Mouse (Mus musculus) activated CD4-positive, CD25-positive, alpha-beta regulatory T cell, adult 4 months (primary cell): ENCODE measurements around the gene Castor2. TPM values are rescaled to one million over a fixed set of nuclear protein-coding genes. Genes with fewer than 3 reads are reported as not detected.

Experiments used
- ATAC-seq: one replicate; pipeline ENCODE4 v1.8.0; 2017
- polyA plus RNA-seq, 2 experiments: library from polyadenylated mRNA; unstranded; fragments of 100-300 nt; shearing (Covaris generic); gene quantifications; one replicate each; pipeline ENCODE4 v1.2.1; 2017

Castor2 gene
- polyA plus RNA-seq, result 1 to 10 TPM; 4.3 to 4.6 TPM

DNA sequence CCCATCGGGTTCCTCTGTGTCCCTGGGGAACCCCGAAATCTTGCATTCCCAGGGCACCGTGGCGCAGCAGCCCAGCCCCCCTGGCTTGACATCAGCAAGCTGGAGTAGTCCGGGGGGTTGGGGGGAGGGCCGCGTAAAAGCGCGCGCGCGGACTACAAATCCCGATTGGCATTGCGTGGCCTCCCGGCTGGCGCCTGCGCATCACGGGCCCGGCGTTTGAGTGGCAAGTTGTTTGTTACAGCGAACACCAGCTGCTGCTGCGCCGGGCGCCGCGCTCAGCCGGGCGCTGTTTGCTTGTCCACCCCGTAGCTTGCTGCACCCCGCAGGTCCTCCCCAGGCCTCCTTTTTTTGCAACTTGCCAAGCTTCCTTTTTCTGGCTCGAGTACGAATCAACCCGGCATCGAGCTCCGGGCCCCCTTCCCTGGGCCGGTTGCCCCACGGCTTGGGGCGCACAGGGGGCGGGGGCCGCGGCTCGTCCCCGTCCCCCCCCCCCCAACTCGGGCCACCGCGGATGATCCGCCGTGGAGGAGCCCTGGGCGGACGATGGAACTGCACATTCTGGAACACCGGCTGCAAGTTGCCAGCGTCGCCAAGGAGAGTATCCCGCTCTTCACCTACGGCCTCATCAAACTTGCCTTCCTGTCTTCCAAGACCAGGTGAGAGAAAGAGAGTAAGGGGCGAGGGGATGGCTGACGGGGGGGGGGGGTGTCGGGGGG, at the start of gene Castor2:
TSS of gene Castor2 (plus strand) at position 216 of the 716 bp plus-strand sequence.
- peak; percentile 84 for ATAC-seq

DNA sequence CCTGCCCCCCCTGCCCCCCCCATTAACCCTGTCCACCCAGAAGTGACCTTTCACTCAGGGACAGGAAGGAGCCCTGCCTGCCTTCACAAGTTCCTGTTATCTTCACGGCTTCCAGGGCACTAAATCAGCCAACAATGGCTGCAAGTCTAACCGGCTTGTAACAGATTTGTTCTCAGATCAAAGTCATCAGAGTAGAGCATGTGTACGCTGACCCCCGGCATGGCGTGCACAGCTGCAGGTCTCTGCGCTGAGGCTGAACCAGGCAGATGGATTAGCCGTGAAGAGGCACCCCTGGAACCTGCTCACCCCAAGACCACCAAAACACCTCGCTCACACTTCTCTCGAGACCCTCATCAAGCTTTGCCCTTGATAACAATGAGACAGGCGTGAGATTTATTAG, 48.8 kb upstream of the Castor2 start:
- ATAC-seq, result no peak

DNA sequence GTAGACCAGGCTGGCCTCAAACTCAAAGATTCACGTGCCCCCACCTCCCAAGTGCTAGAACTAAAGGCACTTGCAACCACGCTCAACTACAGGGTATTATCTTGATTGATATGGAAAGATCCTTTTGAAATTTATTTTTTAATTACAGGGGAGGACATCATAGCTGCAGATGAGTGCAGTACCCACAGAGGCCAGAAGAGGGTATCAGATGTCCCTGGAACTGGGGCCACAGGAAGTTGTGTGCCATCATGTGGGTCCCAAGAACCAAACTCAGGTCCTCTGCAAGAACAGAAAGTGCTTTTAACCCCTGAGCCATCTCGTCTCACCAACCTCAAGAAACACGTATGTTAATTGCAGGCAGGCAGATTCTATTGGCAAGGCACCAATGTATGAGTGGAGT, 46.9 kb upstream of the Castor2 start:
- no peak for ATAC-seq

DNA sequence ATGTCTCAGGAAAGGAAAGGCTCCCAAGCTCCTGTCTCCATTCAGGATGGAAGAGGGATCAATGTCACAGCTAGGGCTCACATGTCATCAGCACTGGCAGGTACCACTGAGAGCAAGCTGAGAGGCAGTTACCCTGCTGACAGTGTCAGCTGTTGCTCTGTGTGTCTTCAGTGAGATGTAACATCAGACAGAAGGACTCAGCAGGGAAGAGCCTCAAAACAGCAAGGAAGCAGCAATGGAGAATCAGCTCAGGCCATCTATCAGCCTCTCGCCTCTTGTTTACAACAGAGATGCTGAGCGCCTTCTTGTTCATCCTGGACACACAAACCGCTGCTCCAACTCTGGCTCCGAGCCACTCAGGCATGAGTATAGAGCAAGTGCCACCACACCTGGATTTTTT, 45.0 kb upstream of the Castor2 start:
- no peak for ATAC-seq

DNA sequence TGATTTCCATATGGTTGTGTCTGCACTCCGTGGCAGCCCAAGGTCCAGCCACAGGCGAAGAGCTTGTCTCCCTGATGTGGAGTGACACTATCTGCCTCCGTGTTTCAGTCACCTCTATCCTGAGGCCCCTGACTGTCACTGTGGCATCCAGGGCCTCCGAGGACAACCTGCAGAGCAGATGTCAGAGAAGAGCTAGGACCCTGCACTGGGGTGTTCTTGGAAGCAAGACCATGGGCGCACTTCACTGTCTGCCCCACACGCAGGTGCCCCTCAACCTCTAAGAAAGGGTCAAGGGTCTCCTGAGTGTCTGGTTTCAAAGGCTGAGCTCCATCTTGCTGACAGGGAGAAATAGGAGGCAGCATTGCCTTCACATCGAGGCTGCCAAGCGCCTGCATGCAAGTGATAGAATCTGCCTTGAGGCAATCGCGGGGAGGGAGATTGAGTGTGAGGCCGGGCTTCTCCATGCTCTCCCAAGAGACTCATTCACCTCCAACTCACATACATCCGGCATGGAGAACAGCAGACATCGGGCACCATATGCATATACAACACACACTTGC, 40.6 kb upstream of the Castor2 start:
- no peak for ATAC-seq

DNA sequence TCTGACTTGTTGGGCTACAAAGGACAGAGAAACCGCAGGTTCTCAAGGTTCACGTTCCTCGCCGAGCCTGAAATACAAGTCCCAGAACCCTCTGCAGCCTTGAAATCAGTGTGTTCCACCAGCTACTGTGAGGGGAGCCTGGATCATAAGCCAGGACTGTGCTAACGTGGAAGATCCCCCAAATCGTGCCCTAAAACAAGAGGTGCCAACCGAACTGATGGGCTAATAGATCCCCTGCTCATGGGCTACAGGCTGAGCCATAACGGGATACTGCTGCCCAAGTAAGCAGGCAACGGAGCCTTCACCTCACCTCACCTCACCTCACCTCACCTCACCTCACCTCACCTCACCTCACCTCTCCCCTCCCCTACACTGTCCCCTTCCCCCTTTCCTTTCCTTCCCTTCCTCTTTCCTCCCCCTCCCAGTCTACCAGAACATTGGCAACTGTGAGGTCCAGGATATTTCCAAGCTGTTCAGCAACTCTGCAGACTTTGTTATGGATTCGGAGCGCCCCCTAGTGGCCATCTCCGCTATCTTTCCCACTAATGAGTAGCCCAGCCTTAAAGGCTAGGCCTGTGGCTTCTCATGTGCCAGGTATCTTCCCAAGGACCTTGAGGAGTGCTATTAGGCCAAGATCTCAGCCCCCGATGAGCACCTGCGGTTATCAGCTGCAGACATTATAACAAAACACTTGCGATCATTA, 36.0 kb upstream of the Castor2 start:
- no peak for ATAC-seq

DNA sequence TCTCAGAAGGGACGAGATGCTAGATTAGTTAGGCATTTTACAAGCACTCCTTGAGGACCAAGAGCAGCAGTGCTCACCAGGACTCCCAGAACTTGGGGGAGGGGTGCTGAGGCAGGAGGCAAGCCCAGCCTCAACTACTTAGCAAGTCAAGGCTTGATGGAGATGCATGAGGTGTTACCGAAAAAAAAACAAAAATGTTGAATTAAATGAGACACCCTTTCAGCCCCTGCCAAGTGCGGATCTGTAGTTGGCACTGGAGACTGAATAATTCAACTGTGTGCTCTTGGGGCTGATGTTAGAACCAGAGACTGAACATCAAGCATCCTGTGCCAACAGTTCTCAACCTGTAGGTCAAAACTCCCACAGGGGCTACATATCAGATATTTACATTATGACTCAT, 33.2 kb upstream of the Castor2 start:
- ATAC-seq, result no peak

DNA sequence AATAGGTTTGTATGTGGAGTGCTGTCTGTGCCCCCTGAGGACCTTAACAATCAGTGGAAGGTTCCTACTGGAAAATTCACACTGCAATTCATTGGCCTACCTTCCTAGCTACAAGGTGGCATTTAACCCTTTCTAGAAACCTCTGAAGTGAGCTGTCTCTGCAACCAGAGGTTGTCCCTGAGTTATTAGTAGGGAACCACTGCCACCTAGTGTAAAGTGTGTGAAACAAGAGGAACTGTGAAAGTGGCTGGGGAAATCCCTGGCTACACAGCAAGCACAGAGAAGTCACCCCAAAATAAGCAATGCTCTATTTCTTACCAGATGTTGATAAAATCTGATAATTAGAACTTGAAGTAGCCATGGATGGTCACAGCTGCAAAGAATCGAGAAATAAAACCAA, 31.6 kb upstream of the Castor2 start:
- no peak for ATAC-seq

DNA sequence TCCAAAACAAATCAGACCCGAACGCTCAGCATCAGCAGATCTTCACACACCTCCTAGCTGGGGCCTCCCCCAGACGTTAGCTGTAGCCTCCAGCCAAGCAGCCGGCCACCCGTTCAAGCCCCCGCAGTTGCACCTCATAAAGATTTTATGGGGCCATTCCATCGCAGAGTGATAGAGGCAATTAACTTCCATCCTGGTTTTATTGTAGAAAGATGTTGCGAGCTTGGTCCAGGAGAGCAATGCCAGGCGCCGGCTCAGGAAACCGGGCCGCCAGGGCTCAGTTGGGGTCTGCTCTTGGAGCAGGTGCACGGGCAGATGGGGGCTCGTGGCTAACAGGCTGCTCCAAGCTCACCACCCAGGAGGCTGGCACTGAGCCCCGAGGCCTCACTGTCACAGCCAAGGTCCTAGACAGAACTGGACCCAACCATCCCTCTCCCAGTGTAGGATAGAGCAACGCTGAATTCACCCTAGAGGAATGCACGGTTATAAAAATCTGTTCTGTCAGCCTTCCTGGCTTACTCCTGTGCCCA, 25.9 kb upstream of the Castor2 start:
- no peak for ATAC-seq

DNA sequence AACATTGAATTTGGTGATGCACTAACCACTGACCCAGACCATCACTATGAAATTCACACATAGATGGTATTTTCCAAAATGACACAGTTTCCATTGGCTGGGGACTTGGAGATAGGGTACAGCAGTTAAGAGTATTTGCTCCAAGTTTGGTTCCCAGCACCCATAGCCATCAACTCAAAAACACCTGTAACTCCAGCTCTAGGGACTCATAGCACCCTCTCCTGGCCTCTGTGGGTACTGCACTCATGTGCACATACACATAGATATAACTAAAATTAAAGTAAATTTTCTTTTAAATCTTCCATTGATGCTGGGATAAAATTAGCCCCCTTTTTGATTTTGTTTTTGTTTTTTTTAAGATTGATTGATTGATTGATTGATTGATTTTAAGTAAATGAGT, 25.1 kb upstream of the Castor2 start:
- ATAC-seq, result no peak

DNA sequence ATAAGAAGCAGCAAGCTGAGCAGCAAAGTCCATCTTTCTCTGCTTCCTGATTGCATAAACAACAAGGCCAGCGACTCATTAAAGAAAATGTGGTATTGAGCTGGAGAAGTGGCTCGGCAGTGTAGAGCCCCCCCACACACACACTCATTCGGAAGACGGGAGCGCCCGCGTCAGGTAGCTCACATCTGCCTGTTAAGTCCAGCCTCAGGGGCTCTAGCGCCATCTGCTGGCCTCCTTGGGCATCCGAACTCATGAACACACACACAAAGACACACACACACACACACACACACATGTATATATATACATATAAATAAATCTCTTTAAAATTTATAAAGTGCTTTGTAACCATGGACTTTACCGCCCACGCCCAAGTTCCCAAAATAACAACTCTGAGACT, 23.3 kb upstream of the Castor2 start:
- no peak for ATAC-seq

DNA sequence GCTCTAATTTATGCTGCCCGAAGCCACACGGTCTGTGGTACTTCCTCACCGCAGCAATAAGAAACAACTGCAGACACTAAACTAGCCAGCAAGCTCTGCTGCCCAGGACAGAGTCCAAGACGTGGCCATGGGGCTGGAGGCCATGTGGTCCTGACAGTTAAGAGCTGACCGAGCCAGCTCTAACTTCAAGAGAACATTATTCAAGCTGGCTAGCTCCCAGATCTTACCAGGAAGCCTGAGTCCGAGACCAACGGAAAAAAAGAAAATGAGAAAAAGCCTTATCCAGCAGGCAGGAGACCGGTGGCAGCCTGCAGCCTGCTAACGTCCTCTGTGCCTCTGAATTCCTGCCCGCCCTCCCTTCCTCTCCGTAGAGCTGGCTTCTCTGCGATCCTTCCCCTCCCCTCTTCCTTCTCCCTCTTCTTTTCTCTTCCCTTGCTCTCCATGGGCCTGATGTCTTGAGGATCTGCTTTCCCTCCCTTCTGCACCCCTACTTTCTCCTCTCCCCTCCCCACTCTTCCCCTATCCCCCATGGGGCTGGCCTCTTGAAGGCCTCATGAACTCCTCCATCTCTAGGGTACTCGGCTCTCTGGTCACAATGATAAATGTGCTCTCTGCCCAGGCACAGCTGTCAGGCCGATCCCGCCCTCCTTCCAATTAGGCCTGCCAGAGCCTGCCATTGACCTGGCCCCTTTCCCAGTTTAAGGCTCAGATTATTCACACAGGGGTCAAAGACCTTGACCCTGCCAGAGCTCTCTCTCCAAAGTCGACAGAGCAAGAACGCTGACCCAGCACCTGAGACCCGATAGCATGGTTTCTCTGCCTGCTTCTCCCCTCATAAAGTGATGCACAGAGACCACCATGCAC, 18.6 kb upstream of the Castor2 start:
- no peak for ATAC-seq

DNA sequence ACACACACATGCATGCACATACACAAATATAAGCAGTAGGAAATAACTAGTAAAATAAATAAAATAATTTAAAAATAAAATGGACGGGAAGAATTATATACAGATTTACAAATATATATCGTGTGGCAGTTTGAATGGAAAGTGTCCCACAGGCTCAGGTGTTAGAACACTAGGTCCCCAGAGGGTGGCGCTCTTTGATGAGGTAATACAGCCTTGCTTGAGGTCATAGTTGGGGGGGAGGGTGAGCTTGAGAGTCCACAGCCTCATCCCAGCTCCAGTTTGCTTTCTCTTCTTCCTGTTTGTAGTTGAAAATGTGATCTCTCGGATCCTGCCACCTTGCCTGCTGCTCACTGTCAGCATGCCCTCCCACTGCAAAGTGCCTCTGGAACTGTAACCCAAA, 14.3 kb upstream of the Castor2 start:
- no peak for ATAC-seq

DNA sequence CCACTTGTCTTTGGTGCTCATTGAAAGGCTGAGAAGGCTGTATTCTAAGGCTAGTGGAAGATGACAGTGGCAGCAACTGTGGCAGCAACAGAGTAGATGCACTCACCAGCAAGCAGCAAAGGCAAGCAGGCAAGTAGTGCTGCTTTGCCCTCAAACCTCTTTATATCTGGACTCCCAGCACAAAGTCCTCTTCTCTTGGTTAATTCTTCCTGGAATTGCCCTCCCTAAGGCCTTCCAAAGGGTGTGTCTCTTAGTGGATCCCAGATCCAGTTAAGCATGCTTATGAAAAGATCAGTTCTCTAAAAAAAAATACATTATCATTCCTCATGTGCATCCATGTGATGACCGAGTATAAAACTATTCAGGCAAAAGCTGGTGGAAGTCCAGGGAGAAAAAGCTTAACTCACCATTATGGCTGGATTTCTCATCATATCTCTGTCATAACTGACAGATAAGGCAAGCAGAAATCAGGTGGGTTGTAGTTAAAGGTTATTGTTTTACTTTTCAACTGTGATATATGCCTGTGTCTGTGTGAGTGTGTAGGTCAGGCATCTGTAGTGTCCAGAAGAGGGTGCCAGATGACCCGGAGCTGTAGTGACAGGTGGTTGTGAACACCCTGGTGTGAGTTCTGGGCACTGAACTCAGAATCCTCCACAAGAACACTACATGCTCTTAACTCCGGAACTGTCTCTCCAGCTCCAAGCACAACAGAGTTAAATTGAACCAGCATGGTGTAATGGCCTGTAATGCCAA, 13.4 kb upstream of the Castor2 start:
- ATAC-seq, result no peak

DNA sequence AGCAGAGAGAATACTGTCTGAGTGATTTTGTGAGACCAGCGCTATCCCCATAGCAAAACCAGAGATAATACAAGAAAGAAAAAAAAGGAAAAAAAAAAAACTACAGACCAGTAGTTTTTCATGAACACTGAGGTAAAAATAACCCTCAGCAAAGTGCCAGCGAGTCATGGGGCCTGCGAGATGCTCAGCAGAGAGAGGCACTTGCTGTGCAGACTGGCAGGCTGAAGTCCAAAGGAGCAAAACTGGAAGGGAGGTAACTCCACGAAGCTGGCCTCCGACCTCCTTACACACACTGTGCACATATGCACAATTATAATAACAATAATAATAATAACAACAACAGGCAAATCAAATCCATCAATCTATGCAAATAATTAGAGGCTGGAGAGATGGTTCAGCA, 12.3 kb upstream of the Castor2 start:
- no peak for ATAC-seq

DNA sequence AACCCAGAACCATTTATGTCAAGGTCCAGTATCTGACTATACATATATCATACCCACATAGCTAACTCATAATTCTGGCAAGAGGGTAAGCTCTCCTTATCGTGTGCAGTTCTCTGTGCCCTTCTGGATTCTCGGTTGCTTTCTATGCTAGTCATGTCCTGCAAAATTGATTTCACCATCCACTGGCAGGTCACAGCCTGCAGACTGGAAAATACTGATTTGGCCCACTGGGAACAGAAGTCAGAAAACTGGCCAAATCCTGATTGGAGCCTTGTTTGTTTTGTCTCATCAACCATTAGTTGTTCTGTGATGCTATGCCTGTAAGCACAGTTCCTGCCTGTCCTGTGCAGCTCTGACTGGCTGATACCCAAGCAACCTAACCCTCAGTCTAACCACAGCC, 3.7 kb upstream of the Castor2 start:
- no peak for ATAC-seq

DNA sequence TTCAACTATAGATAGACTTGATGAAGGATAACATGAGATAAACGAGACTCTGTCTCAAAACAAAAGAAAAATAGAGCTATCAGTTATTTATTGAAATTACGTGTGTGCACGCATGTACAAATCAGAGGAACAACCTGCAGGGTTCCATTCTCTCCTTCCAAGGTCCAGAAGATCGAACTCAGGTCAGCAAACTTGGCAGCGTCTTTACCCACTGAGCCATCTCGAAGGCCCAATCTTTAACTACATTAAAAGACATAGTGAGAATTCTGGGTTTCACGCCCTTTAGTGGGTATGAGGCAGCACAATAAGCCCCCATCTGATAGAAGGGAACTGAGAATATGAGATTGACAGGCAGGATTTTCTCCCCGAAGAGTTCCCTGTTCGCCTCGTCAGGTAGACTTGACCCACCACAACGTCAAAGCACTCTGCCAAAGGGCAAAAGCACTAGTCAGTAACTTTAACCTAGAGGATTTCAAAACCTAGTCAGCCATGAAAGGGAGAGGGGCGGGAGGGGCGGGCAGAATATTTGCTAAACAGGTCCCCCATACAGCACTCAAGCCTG, 1.1 kb upstream of the Castor2 start:
- no peak for ATAC-seq

DNA sequence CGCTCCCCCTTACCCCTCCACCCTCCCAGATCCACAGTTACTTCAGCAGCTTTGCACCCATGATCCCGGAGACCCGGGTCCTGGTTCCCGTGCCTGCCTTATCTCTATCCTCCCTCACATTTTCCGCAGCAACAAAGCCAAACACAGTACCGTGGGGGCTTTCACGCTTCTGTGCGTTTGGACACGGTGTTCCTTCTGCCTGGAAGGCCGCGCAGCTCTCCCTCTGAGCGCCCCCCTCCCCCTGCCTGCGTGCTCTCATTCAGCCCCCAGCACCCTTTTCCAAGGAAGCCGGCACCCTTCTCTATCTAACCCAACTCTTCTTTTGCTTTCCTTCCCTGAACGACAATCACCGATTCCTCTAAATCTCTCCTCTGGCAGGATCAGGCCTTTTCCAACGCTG, 535 bp upstream of the Castor2 start:
- no peak for ATAC-seq

DNA sequence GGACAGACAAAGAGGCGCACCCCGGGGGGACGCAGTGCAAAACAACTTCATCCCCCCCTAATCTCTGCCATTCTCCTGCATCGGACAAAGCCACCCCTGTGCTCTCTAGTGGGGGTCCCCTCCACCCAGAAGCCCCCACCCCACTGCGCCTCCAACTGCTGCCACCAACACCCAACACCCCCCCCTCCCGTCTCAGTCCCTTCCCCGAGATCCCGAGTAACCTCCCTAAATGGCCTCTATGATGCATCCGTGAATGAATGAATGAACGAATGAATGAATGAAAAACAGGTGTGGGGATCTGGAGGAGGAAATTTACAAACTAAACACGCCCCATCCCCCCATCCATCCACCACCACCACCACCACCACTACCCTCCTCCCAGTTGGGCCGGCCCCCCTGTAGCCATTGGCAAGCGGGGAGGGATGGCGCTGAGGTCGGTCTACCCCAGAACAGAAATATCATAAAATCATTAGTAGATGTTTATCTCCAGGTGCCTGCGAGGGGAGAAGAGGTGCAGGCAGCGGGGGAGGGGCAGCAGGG, 791 bp downstream of the Castor2 start:
- ATAC-seq, result no peak

DNA sequence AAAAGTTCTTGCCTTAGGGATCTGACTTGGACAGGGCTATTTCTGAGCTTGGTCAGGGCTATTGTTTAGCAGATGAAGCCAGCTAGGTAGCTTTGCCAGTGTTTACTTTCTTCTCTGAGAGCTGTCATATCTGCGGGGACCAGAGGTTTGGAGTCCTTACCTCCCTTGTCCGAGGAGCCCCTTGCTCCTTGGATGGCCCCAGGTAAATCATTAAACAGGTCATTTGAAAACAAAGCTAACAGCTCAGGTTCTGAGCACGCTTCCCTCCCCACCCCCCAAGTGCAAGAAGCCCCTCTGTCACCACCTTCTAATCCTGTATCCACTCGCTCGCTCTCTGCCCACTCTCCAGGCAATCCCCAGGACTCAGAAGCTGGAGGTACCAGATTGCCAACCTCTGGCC, 1.8 kb downstream of the Castor2 start:
- no peak for ATAC-seq

DNA sequence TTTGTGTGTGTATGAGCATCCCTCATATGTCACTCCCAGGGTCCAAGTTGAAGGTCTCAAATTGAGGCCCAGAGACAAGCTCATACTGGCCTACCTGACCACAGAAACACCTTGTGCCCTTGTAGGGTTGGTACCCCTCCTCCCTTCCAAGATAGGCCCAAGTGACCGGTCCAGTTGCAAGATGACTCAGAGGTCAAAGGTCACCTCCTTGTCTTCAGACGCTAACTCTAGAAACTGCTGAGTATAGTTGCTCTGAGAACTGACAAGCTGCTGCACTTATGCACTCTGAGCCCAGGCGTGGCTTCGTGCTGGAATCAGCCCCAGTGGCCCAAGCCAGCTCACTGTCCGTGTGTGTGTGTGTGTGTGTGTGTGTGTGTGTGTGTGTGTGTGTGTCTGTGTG, 2.4 kb downstream of the Castor2 start:
- no peak for ATAC-seq

DNA sequence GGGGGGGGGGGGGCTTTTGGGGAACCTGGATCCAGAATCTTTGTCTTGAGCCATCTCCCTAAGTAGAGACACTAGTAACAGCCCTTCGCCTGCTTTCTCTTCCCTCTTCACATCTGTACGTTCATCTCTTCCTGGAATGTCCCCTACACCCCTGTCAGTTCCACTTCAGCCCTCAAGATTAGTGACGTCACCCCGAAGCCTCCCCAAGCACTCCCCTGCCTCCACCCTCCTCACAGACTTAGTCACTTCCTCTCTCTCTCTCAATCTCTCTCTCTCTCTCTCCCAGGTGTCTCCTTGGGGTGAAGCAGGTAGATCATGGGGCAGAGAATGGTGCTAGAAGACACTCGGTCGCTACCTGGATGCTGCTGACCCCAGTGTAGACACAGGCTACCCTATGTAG, 3.2 kb downstream of the Castor2 start:
- ATAC-seq, result peak; percentile 15
